Mouse (Mus musculus) spleen, adult 2 months (tissue): ENCODE measurements around the gene Gm7168. TPM values are rescaled to one million over a fixed set of nuclear protein-coding genes. Genes with fewer than 3 reads are reported as not detected.
"Not testable (repeated sequence)": the region's sequence is repeated elsewhere in the genome, so short reads cannot be mapped to it uniquely, and the experiment has no call there.

Experiments used
- DNase-seq, 2 experiments: peaks; one replicate each; pipeline versions ENCODE4 v3.0.0 to v3.0.0-alpha.2; 2012 to 2021; ENCODE audit warnings: low spot score in 2 of 2, low read depth in 1 of 2
- H3K27ac ChIP-seq: fragments of 200-500 bp; 2 replicates; pipeline ENCODE4 v1.5.1; 2012; ENCODE audit warnings: low read length, inconsistent platforms; ENCODE audit not compliant: insufficient read depth
- H3K27me3 ChIP-seq: fragments of 200-500 bp; 2 replicates; pipeline ENCODE4 v1.6.1; 2012; ENCODE audit warnings: mild to moderate bottlenecking, moderate library complexity, low read length, inconsistent platforms; ENCODE audit not compliant: control insufficient read depth, insufficient read depth
- H3K36me3 ChIP-seq: fragments of 200-500 bp; 2 replicates; pipeline ENCODE4 v1.6.1; 2012; ENCODE audit warnings: mild to moderate bottlenecking, low read length, inconsistent platforms; ENCODE audit not compliant: control insufficient read depth, insufficient read depth
- H3K4me1 ChIP-seq: fragments of 200-500 bp; 2 replicates; pipeline ENCODE4 v1.6.1; 2011; ENCODE audit warnings: inconsistent platforms; ENCODE audit not compliant: control insufficient read depth, insufficient read depth, insufficient read length
- H3K4me3 ChIP-seq: fragments of 200-500 bp; 2 replicates; pipeline ENCODE4 v1.5.1; 2011; ENCODE audit warnings: mild to moderate bottlenecking, inconsistent platforms; ENCODE audit not compliant: insufficient read depth, insufficient read length; ENCODE audit errors: extremely low read depth
- CTCF ChIP-seq: fragments of 200-500 bp; IDR thresholded peaks from 2 replicates; pipeline ENCODE4 v1.5.1; 2011; ENCODE audit warnings: mild to moderate bottlenecking, inconsistent platforms; ENCODE audit not compliant: insufficient read depth, insufficient read length, insufficient replicate concordance; ENCODE audit errors: extremely low read depth
- POLR2A ChIP-seq: fragments of 200-500 bp; IDR thresholded peaks from 2 replicates; pipeline ENCODE4 v1.6.1; 2011; ENCODE audit warnings: low read depth, low read length, inconsistent platforms
- WGBS: fragments of 180-500 bp; shearing (Covaris S2); methylation state at CpG from one replicate; pipeline ENCODE4 v1.1.7; 2018; 5-methylcytosine and 5-hydroxymethylcytosine counted together
- polyA plus RNA-seq: library from polyadenylated mRNA; depleted of rRNA; stranded (reverse); fragments of >200 nt; gene quantifications from 2 replicates; pipeline ENCODE4 v1.2.3, GENCODE M21; 2012; rRNA removed

Gm7168 gene
- polyA plus RNA-seq = not detected in 2 replicates

- WGBS = 83% methylated on average over 1 of the region's 2 CpGs
- H3K36me3 ChIP-seq, H3K4me3 ChIP-seq, H3K27ac ChIP-seq, H3K27me3 ChIP-seq, H3K4me1 ChIP-seq, DNase-seq: not testable (repeated sequence)
These were observed at the start of gene Gm7168 for GRCm38 (mm10) chr17:13948073-13948472. Gm7168 (plus strand) TSS chr17:13948373.

- 90% methylated on average over 17 of the region's 17 CpGs for WGBS
- no peak overlapping the region for H3K4me3 ChIP-seq
- no peak overlapping the region for H3K27ac ChIP-seq
- no peaks in the 10 kb centered on the region for H3K4me1 ChIP-seq
- TF ChIP-seq POLR2A = no peak
- no peak for TF ChIP-seq CTCF
- DNase-seq = no peak
- H3K36me3 ChIP-seq = no peaks in the 10 kb centered on the region
- no peaks in the 10 kb centered on the region for H3K27me3 ChIP-seq
These were observed 49.3 kb upstream of the Gm7168 start for GRCm38 (mm10) chr17:13898838-13899237.

GRCm38 (mm10) chr17:13899241-13899640 is 48.9 kb upstream of the Gm7168 start:
- H3K27me3 ChIP-seq = no peaks in the 10 kb centered on the region
- WGBS = 88% methylated on average over 7 of the region's 7 CpGs
- no peaks in the 10 kb centered on the region for H3K4me1 ChIP-seq
- TF ChIP-seq CTCF = no peak
- no peak for TF ChIP-seq POLR2A
- no peak overlapping the region for H3K4me3 ChIP-seq
- H3K36me3 ChIP-seq = no peaks in the 10 kb centered on the region
- no peak for DNase-seq
- no peak overlapping the region for H3K27ac ChIP-seq

- TF ChIP-seq CTCF (no peak), POLR2A (no peak)
- 84% methylated on average over 8 of the region's 8 CpGs for WGBS
- no peak overlapping the region for H3K27ac ChIP-seq
- no peaks in the 10 kb centered on the region for H3K4me1 ChIP-seq
- no peak overlapping the region for H3K4me3 ChIP-seq
- no peaks in the 10 kb centered on the region for H3K36me3 ChIP-seq
- no peak for DNase-seq
- H3K27me3 ChIP-seq = no peaks in the 10 kb centered on the region
These were observed 44.4 kb upstream of the Gm7168 start for GRCm38 (mm10) chr17:13903793-13904192.

GRCm38 (mm10) chr17:13907082-13907481 is 41.1 kb upstream of the Gm7168 start:
- Histone ChIP-seq H3K4me3 (no peak overlapping the region), H3K27ac (no peak overlapping the region), H3K36me3 (no peaks in the 10 kb centered on the region), H3K27me3 (no peaks in the 10 kb centered on the region), H3K4me1 (no peaks in the 10 kb centered on the region)
- 95% methylated on average over 5 of the region's 5 CpGs for WGBS
- DNase-seq = no peak
- TF ChIP-seq POLR2A (no peak), CTCF (no peak)

- DNase-seq = no peak
- TF ChIP-seq POLR2A (no peak), CTCF (no peak)
- Histone ChIP-seq H3K36me3 (no peaks in the 10 kb centered on the region), H3K4me3 (no peak overlapping the region), H3K27me3 (no peaks in the 10 kb centered on the region), H3K27ac (no peak overlapping the region), H3K4me1 (no peaks in the 10 kb centered on the region)
- 57% methylated on average over 1 of the region's 1 CpGs for WGBS
These were observed 40.5 kb upstream of the Gm7168 start for GRCm38 (mm10) chr17:13907681-13908080.

- H3K27me3 ChIP-seq = no peaks in the 10 kb centered on the region
- H3K36me3 ChIP-seq = no peaks in the 10 kb centered on the region
- no peak for DNase-seq
- H3K27ac ChIP-seq = no peak overlapping the region
- H3K4me1 ChIP-seq = no peaks in the 10 kb centered on the region
- no peak overlapping the region for H3K4me3 ChIP-seq
- WGBS = 81% methylated on average over 4 of the region's 4 CpGs
- TF ChIP-seq CTCF (no peak), POLR2A (no peak)
These were observed 34.2 kb upstream of the Gm7168 start for GRCm38 (mm10) chr17:13913951-13914350.
